Mouse (Mus musculus) ovary, postnatal 10 days (tissue): Measurements from ENCODE around the gene Mrgprf.

Experiments
- DNase-seq: peaks from one replicate; pipeline ENCODE4 v3.0.0; 2022; ENCODE audit warnings: low spot score

Mrgprf gene

DNA sequence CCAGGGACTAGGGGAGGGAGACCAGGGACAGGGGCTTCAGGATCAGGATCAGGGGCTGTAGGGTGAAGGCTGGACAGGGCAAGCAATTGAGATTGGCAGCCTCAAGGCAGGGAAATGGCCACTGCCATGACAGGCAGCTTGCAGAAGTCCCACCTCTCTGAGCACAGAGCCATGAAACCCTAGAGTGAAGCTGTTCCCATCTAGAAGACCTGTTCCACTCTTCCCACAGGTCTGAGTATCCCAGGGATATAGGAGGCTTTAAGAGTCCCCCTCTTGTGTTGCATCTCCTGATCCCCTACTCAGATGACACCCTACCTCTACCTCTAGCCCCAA, 346 bp downstream of the Mrgprf start:
- DNase-seq: no peak

DNA sequence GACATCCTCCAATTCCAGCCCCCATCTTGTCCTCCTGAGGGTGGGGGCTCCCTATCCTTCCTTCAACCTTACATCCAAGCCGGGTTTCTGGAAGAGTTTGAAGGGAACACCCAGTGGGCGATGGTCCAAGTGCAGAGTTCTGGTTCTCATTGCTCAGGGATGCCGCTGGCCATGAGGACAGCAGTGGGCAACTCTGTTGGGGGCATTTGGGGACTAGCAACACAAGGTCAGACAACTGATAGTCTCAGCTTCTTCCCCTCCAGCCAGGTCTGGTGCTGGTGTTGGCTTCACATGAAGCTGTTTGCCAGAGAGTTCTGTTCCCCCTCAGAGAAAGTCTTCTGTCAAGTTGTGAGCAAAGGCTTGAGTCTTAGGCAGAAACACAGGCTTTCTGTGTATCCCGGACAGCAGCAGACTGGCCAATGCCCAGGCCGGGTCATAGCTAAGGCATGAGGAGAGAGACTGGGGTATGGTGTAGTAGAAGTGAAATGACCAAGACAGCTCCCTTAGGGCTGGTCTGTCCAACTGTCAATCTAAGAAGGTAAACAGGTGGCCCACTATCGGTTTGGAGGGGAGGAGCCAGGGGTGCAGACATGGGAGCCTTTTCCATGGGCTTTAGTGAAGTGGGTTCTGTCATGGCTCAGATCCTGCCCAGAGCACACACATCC, 845 bp downstream of the Mrgprf start:
- no peak for DNase-seq

DNA sequence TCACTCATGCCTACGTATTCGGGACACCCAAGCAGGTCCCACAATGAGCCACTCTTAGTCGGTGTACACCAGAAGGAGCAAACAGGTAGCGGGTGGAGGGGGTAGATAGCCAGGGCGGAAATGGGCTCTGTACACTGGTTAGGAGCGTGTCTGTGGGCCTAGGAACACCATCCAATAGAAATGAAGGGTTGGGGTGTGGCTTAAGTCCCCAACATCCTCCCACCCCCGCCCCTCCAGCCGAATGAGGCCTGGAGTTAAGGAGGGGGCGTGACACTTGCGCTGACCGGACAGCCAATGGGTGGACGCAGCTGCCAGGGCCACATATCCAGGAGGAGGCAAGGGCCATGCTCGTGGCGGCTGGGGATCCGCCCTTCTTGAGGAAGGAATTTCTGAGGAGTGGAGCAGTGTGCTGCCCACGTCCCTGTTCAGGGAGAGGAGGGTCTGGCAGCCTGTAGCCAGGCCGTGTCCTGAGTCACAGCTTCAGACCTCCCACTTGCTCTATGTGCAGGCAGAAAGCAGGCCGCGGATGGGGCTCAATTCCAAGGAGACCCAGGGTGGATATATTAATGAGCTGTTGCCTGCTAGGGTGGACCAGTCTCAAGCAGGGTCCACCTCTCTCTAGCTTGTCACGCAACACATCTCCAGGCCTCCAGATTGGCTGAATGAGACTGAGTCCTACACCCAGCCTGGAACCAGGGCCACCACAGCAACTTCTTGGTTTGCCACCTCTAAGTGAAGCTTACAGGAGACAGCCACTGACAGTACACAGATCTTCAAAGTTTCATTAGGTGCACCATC, 2.1 kb downstream of the Mrgprf start:
- peak; percentile 61 for DNase-seq

DNA sequence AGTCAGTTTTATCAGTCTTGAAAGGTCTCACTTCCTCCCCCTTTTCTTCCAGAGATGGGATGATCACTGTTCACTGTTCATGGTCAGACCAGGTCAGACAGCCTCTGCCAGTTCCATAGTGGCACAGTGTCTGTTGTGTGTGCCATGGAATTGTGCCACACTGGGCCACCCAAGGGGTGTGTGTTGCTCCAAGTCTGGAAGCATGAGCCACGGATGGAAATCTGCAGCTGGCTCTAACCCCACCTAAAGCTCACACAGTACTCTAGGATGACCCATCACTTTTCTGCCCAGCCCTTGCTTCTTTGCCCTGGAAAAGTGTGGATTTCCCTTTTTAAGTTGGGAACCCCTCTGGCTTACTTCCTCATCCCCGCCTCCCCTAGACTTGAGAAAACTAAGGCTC, 3.5 kb downstream of the Mrgprf start:
- DNase-seq: no peak

DNA sequence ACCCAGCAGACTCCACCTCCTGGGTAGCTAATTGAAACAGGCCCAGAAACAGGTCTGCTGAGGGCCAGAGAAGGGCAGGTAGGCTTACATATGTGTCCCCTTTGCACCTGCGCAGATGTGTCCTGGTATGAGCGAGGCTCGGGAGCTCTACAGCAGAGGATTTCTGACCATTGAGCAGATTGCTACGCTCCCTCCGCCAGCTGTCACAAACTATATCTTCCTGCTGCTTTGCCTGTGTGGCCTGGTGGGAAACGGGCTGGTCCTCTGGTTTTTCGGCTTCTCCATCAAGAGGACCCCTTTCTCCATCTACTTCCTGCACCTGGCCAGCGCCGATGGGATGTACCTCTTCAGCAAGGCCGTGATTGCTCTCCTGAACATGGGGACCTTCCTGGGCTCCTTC, 7.0 kb downstream of the Mrgprf start:
- no peak for DNase-seq

DNA sequence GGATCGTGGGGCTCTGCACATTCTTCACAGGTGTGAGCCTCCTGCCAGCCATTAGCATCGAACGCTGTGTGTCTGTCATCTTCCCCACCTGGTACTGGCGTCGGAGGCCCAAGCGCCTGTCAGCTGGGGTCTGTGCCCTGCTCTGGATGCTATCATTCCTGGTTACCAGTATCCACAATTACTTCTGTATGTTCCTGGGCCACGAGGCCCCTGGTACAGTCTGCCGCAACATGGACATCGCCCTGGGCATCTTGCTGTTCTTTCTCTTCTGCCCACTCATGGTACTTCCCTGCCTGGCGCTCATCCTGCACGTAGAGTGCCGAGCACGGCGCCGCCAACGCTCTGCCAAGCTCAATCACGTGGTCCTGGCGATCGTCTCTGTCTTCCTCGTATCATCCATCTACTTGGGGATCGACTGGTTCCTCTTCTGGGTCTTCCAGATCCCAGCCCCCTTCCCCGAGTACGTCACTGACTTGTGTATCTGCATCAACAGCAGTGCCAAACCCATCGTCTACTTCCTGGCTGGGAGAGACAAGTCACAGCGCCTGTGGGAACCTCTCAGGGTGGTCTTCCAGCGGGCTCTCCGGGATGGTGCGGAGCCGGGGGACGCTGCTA, 7.5 kb downstream of the Mrgprf start:
- DNase-seq: no peak

DNA sequence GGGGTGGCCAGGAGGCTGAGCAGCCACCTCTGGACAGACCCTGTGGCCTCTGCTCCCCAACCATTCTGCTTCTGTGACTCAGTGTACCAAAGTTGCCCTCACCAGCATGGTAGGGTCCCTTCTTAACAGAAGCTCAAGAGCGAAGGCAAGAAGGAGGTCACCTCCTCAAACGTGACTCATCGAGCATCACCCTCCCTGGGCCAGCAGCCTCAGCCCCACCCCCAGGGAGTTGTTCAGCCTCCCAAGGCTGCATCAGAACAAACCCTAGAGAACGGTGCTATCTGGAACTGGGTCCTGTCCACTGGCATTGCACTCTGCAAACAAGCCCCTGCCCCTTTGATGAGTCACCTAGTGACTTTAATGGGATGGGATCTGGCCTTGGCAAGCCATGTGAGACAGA, 8.2 kb downstream of the Mrgprf start:
- DNase-seq: no peak

DNA sequence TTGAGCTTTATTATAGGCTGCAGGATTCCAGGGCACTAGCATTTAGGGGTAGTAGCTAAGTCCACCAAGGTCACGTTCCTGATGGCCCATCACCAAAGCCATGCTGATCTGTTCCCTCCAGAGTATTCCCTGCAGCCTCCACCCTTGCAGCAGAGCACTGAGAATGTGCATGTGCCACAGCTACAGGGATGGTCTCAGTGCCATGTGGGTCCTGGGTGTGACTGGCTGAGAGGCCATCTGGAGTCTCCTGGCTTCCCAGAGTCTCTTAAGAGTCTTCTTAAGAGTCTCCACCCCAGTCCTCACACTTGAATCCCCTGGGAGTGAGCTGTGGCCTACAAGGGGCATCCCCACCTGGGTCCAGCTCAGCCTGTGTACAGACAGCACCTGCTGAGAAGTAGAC, 9.2 kb downstream of the Mrgprf start:
- no peak for DNase-seq

DNA sequence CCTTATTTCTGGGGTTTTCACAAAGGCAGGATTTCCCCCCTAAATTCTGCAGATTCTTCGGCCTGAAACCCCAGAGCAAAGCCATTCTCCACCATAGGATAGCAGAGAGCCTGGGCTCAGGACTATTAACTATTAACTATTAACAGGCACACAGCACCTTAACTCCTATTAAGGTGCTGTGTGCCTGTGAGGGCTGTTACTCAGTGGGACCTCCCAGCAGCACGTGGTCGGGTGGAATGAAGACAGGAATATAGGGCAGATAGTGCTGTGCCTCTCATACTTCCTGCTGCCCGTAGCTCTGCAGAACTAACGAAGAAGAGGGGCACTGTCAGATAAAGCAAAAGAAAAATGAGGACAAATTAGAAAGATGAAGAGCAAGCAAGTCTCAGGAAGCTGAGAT, 9.9 kb downstream of the Mrgprf start:
- no peak for DNase-seq

DNA sequence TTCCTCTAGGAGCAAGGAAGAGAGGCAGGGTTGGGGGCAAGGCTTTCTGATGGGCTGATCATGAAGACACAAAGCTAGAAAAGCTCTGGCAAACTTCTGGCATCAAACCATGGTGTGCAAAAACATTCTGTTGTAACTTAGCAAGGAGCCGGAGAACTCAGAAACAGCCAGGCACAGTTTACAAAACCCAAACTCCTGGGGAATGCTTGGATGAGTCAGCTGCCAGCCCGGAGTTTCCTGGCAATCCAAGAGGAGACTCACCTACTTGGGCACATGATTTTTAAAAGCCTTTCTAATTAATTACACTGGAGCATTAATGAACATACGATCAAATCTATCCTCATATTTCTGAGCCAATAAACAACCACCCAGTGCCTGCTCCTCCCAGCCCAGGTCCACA, 11.5 kb downstream of the Mrgprf start:
- DNase-seq: no peak

DNA sequence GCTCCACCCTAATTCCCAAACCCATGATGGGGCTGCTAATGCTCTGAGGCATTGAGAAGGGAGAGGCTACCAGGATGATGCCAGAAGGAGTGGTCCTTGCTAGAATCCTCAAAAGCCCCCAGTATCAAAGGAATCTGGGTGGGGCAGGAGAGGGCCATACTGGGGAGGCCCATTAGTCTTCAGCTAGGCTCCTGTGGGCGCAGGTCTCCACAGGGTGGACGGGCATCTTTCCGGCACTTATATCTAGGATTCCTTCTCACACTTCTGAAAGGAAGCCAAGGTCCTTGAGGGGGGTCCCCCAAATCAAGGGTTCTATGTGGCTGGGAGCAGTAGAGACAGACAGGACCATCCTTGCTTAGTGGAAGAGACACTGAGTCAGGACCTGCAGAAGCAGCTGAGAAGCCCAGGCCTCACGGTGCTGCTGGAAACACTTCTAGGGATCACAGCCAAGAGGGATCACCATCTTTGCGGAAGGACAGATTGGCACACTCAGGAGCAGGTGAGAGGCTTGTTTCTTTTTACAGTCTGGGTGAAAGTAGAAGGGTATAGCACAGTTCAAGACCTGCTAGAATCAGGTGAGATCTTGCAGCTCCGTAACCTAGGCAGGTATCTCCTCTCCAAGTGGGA, 14.3 kb downstream of the Mrgprf start, which contains the start of gene Mrgprd:
TSS of gene Mrgprd (plus strand) at position 51 of the 627 bp plus-strand sequence.
- DNase-seq: no peak

DNA sequence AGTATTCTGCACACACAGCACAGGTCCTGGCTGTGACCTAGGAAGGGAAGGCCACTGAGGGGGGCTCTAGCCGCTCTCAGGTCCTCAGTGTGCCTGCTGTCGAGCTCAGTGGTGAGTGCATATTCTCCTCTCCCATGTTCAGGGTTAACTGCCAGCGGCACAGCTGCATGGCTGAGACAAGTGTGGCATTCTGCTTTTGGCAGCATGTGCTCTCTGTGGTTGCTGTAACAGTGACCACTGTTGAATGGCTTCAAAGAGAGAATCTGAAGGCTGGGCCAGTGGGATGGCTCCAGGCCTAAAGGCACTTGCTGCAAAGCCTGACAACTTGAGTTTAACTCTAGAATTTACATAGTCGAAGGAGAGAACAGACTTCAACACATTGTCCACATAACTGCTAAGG, 16.9 kb downstream of the Mrgprf start:
- DNase-seq: no peak

DNA sequence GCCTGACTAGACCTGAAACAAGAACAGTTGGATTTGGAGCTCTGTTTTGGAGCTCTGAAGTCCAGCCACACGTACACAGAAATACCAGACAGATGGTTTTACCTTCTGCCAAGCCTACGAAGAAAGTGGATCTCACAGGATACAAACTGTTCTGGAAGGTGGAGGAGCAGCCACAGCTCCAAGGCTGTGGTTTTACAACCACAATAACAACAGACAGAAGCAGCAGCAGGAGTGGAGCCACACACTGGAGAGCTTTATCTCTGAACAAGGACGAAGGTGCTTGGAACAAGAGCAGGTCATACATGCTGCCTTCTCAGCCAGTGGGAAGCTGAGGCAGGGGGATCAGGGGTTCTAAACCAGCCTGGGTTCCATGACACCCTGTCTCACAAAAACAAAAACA, 18.9 kb downstream of the Mrgprf start:
- DNase-seq: no peak

DNA sequence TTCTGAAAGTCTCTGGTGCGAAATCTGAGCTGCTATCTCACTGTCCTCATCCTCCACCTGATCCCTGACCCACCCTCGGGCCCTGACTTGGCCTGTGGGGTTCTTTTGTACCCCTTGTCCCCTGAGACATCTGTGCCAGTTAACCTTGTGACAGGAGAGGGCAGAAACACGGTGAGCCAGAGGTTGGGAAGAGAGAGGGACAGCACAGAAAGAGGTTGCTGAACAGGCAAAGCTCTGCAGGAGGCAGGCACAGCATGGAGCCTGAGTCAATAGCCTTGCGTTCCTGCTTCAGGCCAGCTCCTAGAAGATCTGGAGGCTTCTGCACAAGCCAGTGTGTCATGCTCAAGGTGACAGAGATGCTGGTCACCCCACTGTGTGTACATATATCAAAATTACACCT, 23.0 kb downstream of the Mrgprf start:
- DNase-seq: no peak

DNA sequence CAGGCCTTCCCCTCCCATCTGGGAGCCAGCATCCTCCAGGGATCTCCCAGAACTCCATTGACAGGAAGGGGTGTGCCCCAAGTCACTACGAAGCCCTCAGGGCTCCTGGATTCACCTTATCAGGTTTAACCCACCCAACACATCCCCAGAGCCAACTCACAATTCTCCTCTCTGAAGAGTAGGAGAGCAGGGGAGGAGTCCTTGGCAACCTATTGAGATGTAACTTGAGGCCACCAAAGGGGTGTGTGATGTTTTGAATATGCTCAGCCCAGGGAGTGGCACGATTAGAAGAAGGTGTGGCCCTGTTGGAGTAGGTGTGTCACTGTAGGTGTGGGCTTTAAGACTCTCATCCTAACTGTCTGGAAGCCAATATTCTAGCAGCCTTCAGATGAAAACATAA, 25.1 kb downstream of the Mrgprf start:
- no peak for DNase-seq

DNA sequence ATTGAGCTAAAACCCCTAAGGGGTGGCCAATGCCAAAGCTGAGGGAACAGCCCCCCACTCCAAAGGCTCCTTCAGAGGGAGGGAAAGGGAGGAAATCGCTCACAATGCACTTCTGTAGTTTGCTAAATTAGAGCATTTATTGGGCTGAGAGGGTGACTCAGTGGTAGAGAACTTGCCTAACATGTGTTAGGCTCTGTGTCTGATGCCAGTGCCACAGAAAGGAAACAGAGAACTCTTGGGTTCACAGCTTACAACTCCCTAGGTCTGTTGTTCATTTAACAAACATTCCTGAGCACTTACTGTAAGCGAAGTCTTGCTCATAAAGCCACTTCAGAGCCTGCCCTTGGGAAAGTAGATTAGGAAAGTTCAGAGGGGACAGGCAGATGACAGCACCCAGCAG, 29.4 kb downstream of the Mrgprf start:
- no peak for DNase-seq

DNA sequence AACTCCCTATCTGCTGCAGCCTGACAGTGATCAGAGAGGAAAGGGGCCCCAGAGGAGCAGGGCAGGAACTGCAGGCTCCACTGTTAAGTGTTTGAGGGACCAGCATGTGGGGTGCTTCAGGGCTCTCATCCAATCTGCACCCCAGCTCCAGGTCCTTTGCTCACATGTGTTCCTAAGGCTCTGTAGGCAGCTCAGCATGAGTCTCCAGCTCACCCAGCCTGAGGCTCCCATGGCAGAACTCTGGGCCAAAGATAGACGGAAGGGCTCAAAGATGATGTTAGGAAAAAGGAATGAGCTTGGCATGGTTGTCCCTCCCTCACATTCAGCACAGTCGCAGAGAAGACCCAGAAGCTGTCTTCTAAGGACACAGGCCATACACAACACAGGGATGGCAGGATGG, 30.0 kb downstream of the Mrgprf start:
- no peak for DNase-seq

DNA sequence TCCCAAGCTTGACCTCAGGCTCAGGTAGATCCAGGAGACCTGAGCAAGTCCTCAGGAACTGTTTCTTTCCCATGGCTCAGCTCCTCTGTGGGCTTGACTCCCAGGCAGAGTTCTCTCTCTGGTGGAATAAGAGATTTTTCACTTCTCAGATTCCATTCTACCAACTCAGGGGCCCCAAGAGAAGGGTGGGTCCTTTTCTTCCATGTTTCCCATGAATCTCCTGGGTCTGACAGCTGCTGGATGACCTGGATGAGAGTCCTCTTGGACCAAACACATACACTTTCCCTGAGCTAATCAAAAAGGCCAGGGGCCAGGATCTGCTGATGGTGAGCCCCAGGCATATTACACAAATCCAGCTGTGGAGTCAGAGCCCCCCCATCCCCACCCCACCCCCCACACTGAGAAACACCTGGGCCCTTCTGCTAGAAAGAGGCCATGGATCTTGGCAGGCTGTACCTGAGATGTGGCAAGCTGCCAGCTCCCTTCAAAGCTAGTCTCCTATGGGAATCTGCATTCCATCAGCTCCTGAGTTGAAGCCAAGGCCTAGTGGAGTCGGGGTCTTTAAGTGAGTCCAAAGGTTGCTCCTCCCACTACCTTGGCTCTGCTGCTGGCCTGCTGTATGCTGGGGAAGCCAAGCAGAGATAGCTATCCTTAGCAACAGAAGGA, 31.9 kb downstream of the Mrgprf start:
- no peak for DNase-seq

DNA sequence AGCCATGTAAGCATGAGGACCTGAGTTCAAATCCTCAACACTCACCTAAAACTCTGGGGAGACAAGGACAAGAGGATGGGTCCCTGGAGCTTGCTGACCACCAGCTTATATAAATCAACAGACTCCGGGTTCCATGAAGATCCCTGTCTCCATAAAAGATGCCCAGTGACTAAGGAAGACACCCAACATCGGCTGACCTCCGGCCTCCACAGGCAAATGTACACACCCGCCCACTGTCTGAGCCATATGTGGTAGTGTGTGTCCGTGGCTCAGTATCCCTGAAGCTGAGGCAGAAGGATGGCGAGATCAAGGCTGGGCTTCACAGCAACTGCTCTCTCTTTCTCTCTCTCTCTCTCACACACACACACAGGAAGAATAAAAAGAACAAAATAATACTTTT, 33.3 kb downstream of the Mrgprf start:
- DNase-seq: no peak

DNA sequence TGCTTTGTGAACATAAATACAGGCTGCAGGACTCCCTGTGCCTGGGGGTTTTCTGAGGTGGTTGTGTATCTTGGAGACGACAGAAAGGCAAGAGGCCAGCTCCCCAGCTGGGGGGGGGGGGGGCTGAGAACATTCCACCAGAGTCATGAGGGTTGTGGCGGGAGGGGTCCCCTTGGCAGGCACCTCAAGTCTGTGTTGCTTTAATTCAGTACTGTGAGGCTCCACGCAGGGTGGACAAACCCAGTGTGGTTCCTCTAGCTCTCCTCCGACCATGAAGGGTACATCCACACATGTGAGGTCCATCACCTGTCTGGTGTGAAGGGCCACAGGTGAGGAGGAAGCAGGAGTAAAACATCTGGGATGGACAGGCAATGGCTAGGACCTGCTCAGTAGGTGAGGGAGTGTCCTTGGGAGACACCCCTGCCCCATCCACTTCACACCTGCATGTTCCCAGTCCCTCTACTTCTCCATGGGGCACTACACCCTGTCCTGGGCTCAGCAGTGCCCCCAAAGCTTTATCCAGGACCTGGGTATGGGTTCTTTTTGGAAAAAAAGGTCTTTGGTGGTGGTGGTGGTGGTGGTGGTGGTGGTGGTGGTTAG, 33.9 kb downstream of the Mrgprf start:
- DNase-seq: no peak

DNA sequence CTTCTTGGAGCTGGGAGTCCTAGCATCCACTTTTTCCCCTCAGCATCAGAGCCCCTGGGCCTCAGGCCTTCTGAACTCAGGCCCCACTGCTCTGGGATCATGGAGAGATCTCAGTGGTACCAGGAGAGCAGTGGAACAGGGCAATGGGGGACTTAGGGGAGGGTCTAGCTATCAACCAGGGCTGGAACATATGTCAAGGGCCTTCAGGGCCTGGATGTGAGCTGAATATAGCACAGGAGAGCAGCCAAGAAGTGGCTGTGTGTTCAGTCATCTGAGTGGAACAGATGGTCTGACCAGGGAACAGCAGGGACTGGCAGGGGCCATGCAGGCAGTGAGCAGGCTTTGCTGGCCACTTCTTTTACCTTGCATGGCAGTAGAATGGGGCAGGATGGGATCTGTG, 34.6 kb downstream of the Mrgprf start:
- DNase-seq: no peak
